Mouse (Mus musculus): ENCODE data around the gene Mrps7. TPM values are rescaled to one million over a fixed set of nuclear protein-coding genes. Genes with fewer than 3 reads are reported as not detected.

Mrps7 gene
- polyA plus RNA-seq, 1 experiment, result 10.6 TPM

DNA sequence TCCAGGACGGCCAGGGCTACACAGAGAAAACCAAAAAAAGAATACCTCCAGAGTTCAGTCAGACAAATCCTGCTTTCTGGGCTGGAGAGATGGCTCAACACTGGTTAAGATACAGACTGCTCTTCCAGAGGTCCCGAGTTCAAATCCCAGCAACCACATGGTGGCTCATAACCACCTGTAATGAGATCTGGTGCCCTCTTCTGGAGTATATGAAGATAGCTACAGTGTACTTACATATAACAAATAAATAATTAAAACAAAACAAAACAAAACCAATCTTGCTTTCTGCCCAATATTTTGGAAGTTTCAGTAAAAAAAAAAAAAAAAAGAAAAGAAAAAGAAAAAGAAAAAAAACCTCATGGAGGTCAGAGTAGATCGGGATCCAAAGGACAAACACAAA lies 8.5 kb upstream of the Mrps7 start:
- H3K27me3 ChIP-seq (ENCODE audit: control insufficient read depth, insufficient read depth, low read length), result no peaks in the 10 kb centered on the region
- no peak for DNase-seq (ENCODE audit: low read depth in 1 of 2, low spot score in 2 of 2)
- 94% methylated on average over 3 of the region's 3 CpGs for WGBS
- TF ChIP-seq CTCF (IDR thresholded peaks at IDR 0.05; ENCODE audit: extremely low read depth, insufficient read depth, insufficient read length, insufficient replicate concordance), result no peak
- no peak for TF ChIP-seq POLR2A (IDR thresholded peaks at IDR 0.05; ENCODE audit: low read depth, low read length)
- no peak overlapping the region for H3K4me3 ChIP-seq (ENCODE audit: extremely low read depth, insufficient read depth, insufficient read length)
- H3K4me1 ChIP-seq (ENCODE audit: control insufficient read depth, insufficient read depth, insufficient read length), result peaks cover 6% of the 10 kb centered on the region; the same call in 1 of the 2 replicates
- no peak overlapping the region for H3K27ac ChIP-seq (ENCODE audit: insufficient read depth, low read length)
- peaks cover 38% of the 10 kb centered on the region for H3K36me3 ChIP-seq (ENCODE audit: control insufficient read depth, insufficient read depth, low read length)

DNA sequence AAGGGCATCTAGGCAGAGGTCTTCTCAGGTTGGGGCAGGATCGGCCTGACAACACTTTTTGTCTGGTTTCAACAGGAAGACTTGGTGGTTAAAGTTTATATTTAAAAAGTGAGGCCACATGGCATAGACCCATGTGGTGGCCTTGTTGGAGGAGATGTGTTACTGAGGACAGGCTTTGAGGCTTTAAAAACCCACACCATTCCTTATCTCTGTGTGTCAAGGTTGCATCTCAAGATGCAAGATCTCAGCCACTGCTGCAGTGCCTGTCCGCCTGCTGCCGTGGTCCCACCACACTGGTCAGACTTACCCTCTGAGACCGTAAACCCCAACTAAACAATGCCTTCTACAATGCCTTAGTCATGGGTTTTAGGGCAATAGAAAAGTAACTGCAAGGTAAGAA lies 5.4 kb upstream of the Mrps7 start:
- H3K4me3 ChIP-seq (ENCODE audit: extremely low read depth, insufficient read depth, insufficient read length), result no peak overlapping the region
- TF ChIP-seq POLR2A (IDR thresholded peaks at IDR 0.05; ENCODE audit: low read depth, low read length) (no peak), CTCF (IDR thresholded peaks at IDR 0.05; ENCODE audit: extremely low read depth, insufficient read depth, insufficient read length, insufficient replicate concordance) (no peak)
- DNase-seq (ENCODE audit: low read depth in 1 of 2, low spot score in 2 of 2), result no peak
- H3K4me1 ChIP-seq (ENCODE audit: control insufficient read depth, insufficient read depth, insufficient read length), result peaks cover 18% of the 10 kb centered on the region
- H3K27me3 ChIP-seq (ENCODE audit: control insufficient read depth, insufficient read depth, low read length), result no peaks in the 10 kb centered on the region
- no peak overlapping the region for H3K27ac ChIP-seq (ENCODE audit: insufficient read depth, low read length)
- 61% methylated on average over 4 of the region's 4 CpGs for WGBS
- peaks cover 12% of the 10 kb centered on the region for H3K36me3 ChIP-seq (ENCODE audit: control insufficient read depth, insufficient read depth, low read length)

DNA sequence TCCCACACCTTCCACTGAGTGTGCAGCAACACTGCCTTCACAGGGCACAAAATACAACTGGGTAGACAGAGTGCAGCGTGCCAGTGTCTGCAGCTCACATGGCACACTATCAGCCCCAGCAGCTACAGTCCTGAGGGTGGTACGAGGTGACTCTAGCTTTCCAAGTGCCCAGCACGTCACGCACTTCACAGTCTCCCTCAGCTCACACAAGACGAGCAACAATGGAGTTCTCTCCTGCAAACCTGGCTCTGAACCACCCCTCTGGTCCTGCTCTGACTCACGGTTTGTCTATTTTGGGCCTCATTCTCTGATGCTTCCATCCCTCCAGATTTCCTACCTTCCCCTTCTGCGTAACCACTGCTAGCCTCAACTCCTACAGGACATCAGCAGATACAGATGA lies 4.0 kb upstream of the Mrps7 start:
- Histone ChIP-seq H3K27ac (ENCODE audit: insufficient read depth, low read length) (no peak overlapping the region), H3K4me1 (ENCODE audit: control insufficient read depth, insufficient read depth, insufficient read length) (peaks cover 19% of the 10 kb centered on the region), H3K4me3 (ENCODE audit: extremely low read depth, insufficient read depth, insufficient read length) (no peak overlapping the region), H3K27me3 (ENCODE audit: control insufficient read depth, insufficient read depth, low read length) (no peaks in the 10 kb centered on the region), H3K36me3 (ENCODE audit: control insufficient read depth, insufficient read depth, low read length) (peaks cover 2% of the 10 kb centered on the region)
- 90% methylated on average over 7 of the region's 7 CpGs for WGBS
- no peak for DNase-seq (ENCODE audit: low read depth in 1 of 2, low spot score in 2 of 2)
- TF ChIP-seq CTCF (IDR thresholded peaks at IDR 0.05; ENCODE audit: extremely low read depth, insufficient read depth, insufficient read length, insufficient replicate concordance) (no peak), POLR2A (IDR thresholded peaks at IDR 0.05; ENCODE audit: low read depth, low read length) (no peak)

- 70% methylated on average over 15 of the region's 15 CpGs for WGBS
Measured at GRCm38 (mm10) chr11:115600743-115601142, 3.0 kb upstream of the Mrps7 start.

GRCm38 (mm10) chr11:115601174-115601573 lies 2.6 kb upstream of the Mrps7 start:
- WGBS, result 30% methylated on average over 4 of the region's 4 CpGs
- Histone ChIP-seq H3K4me3 (ENCODE audit: extremely low read depth, insufficient read depth, insufficient read length) (no peak overlapping the region), H3K27ac (ENCODE audit: insufficient read depth, low read length) (peak overlapping the region; percentile 66), H3K27me3 (ENCODE audit: control insufficient read depth, insufficient read depth, low read length) (no peaks in the 10 kb centered on the region), H3K4me1 (ENCODE audit: control insufficient read depth, insufficient read depth, insufficient read length) (peaks cover 23% of the 10 kb centered on the region), H3K36me3 (ENCODE audit: control insufficient read depth, insufficient read depth, low read length) (peaks cover 4% of the 10 kb centered on the region; the same call in 1 of the 2 replicates)
- DNase-seq (ENCODE audit: low read depth in 1 of 2, low spot score in 2 of 2), result no peak
- TF ChIP-seq CTCF (IDR thresholded peaks at IDR 0.05; ENCODE audit: extremely low read depth, insufficient read depth, insufficient read length, insufficient replicate concordance), result no peak
- no peak for TF ChIP-seq POLR2A (IDR thresholded peaks at IDR 0.05; ENCODE audit: low read depth, low read length)

More at GRCm38 (mm10) chr11:115600743-115601142, 3.0 kb upstream of the Mrps7 start:
- TF ChIP-seq CTCF (IDR thresholded peaks at IDR 0.05; ENCODE audit: extremely low read depth, insufficient read depth, insufficient read length, insufficient replicate concordance) (no peak), POLR2A (IDR thresholded peaks at IDR 0.05; ENCODE audit: low read depth, low read length) (no peak)
- Histone ChIP-seq H3K36me3 (ENCODE audit: control insufficient read depth, insufficient read depth, low read length) (peaks cover 2% of the 10 kb centered on the region; the same call in 1 of the 2 replicates), H3K27me3 (ENCODE audit: control insufficient read depth, insufficient read depth, low read length) (no peaks in the 10 kb centered on the region), H3K27ac (ENCODE audit: insufficient read depth, low read length) (peak overlapping the region; percentile 66), H3K4me3 (ENCODE audit: extremely low read depth, insufficient read depth, insufficient read length) (no peak overlapping the region), H3K4me1 (ENCODE audit: control insufficient read depth, insufficient read depth, insufficient read length) (peaks cover 23% of the 10 kb centered on the region)
- no peak for DNase-seq (ENCODE audit: low read depth in 1 of 2, low spot score in 2 of 2)

- peak overlapping the region; percentile 100 for H3K27ac ChIP-seq (ENCODE audit: insufficient read depth, low read length)
- peaks cover 17% of the 10 kb centered on the region for H3K36me3 ChIP-seq (ENCODE audit: control insufficient read depth, insufficient read depth, low read length)
- TF ChIP-seq POLR2A (IDR thresholded peaks at IDR 0.05; ENCODE audit: low read depth, low read length), result no peak
- no peak for TF ChIP-seq CTCF (IDR thresholded peaks at IDR 0.05; ENCODE audit: extremely low read depth, insufficient read depth, insufficient read length, insufficient replicate concordance)
- H3K4me1 ChIP-seq (ENCODE audit: control insufficient read depth, insufficient read depth, insufficient read length), result peaks cover 23% of the 10 kb centered on the region
- DNase-seq (ENCODE audit: low read depth in 1 of 2, low spot score in 2 of 2), result no peak
- peak overlapping the region; percentile 80 for H3K4me3 ChIP-seq (ENCODE audit: extremely low read depth, insufficient read depth, insufficient read length)
- no peaks in the 10 kb centered on the region for H3K27me3 ChIP-seq (ENCODE audit: control insufficient read depth, insufficient read depth, low read length)
- 3% methylated on average over 15 of the region's 15 CpGs for WGBS
Measured at GRCm38 (mm10) chr11:115603128-115603475, 623 bp upstream of the Mrps7 start.

DNA sequence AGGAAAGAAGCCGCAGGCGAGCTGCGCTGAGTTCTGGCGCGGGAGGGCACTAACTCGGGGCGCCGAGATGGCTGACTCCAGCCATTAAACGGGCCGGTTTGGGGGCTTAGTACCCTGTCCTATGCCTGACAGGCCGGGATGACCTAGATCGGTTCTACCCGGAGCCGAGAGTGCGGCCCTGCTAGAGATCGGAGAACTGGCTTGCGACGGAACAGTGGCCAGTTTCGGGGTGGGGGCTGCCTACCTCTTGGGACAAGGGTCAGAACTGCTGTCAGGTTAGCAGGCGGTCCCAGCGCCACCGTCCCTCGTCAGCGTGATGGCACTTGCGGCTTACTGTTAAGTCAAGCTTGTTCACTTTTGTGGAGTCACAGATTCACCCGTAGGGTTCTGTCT lies 575 bp downstream of the Mrps7 start:
- TF ChIP-seq CTCF (IDR thresholded peaks at IDR 0.05; ENCODE audit: extremely low read depth, insufficient read depth, insufficient read length, insufficient replicate concordance) (no peak), POLR2A (IDR thresholded peaks at IDR 0.05; ENCODE audit: low read depth, low read length) (no peak)
- no peak for DNase-seq (ENCODE audit: low read depth in 1 of 2, low spot score in 2 of 2)
- Histone ChIP-seq H3K4me3 (ENCODE audit: extremely low read depth, insufficient read depth, insufficient read length) (peak overlapping the region; percentile 80), H3K4me1 (ENCODE audit: control insufficient read depth, insufficient read depth, insufficient read length) (peaks cover 21% of the 10 kb centered on the region), H3K27ac (ENCODE audit: insufficient read depth, low read length) (peak overlapping the region; percentile 100), H3K36me3 (ENCODE audit: control insufficient read depth, insufficient read depth, low read length) (peaks cover 28% of the 10 kb centered on the region), H3K27me3 (ENCODE audit: control insufficient read depth, insufficient read depth, low read length) (no peaks in the 10 kb centered on the region)
- under 1% methylated on average over 26 of the region's 26 CpGs for WGBS

Measured in spleen, adult 2 months (tissue).